Mouse (Mus musculus): Measurements from ENCODE around the gene Fhl2.

- TF ChIP-seq EP300 (IDR thresholded peaks at IDR 0.05; ENCODE audit: low read depth) (no peak), CTCF (IDR thresholded peaks at IDR 0.05; ENCODE audit: low read depth) (no peak)
These were observed 27.1 kb downstream of the Fhl2 start for GRCm38 (mm10) chr1:43169661-43170060.

All from liver, postnatal 0 days (tissue).